Mouse (Mus musculus) left cerebral cortex, adult 2 months (tissue): ENCODE results near the gene Vipr2. TPM values are rescaled to one million over a fixed set of nuclear protein-coding genes. Genes with fewer than 3 reads are reported as not detected.

ENCODE experiments used
- DNase-seq, 2 experiments: peaks; one replicate each; pipeline ENCODE4 v3.0.0; 2021 to 2022; ENCODE audit warnings: low spot score in 2 of 2, mixed read lengths in 1 of 2; ENCODE audit errors: extremely low spot score in 1 of 2
- H3K27ac ChIP-seq: fragments of 200-600 bp; 2 replicates; pipeline ENCODE4 v1.8.1; 2022
- H3K4me3 ChIP-seq: fragments of 200-600 bp; 2 replicates; pipeline ENCODE4 v1.8.1; 2022
- CTCF ChIP-seq: fragments of 200-600 bp; IDR thresholded peaks from 2 replicates; pipeline ENCODE4 v1.8.1; 2022; ENCODE audit warnings: antibody characterized with exemption, mild to moderate bottlenecking, moderate library complexity
- intact Hi-C: fragments of 180-260 bp; cut with DNase I; formaldehyde crosslinking; loops from one replicate; pipeline ENCODE4 v1.15.1; 2025
- total RNA-seq, 2 experiments: library from RNA; stranded (reverse); gene quantifications; 2 replicates each; pipeline ENCODE4 v1.2.3; 2021

Vipr2 gene
- total RNA-seq, 2 experiments from 2014 or later, result 0.43 to 1.3 TPM

DNA sequence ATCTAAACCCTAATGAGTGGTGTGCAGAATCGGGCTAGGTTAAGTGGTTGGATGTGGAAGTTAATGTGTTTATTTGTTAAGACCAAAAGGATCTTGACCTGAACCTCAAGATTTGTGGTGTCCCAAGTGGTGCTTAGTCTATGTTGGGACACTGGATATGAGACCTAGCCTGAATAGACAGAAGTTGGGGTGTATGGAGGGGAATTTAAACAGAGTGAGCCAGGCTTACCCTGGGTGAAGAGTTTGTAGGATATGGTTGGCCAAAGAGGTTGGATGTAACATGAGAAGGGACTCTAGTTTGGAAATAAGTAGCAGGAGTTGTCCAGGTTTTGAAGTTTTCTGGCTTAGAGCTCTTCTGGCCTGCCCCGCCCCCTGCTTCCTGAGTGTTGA, 15.3 kb upstream of the Vipr2 start:
- DNase-seq, result no peak
- no peak for TF ChIP-seq CTCF
- intact Hi-C loops, result no loop called here
- H3K4me3 ChIP-seq, result no peak overlapping the region
- H3K27ac ChIP-seq, result no peak overlapping the region

DNA sequence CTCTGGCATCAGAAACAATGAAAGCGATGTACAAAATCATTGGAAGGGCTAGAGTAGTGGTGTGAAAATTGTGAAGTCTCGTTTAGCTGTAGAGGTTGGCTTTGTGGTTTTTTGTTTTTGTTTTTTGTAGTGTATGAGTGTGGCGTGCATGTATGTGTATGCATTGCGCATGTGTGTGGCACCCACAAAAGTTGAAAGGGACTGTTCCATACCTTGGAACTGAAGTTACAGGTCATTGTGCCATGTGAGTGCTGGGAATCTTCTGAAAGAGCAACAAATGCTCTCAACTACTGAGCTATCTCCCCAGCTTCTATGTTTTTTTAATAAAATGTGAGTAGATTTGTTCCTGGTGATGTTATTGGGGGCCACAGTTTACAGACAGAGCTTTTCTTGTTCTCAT, 14.5 kb upstream of the Vipr2 start:
- TF ChIP-seq CTCF, result no peak
- DNase-seq, result no peak
- Histone ChIP-seq H3K27ac (no peak overlapping the region), H3K4me3 (no peak overlapping the region)
- intact Hi-C loops, result no loop called here

DNA sequence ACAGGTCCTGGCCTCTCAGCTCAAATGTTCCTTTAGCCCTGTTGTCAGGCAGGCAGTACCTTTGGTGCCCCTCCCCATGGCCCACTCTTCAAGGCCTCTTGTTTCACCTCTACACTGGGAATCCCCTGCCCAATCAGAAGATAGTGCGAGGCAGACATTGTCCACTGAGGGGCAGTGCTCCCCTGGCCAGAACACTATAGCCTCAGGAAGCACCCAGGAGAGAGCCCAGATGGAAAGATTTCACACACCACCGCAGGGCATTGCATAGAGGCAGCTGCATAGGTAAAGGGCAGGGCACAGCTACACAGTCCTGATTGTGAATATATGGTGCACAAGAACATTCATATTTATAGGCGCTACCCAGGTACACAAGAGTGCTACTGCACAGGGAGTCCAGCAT, 6.5 kb upstream of the Vipr2 start:
- intact Hi-C loops, result loop anchor here (1.0 kb wide), 1 partner anchor 131 kb away; no protein-coding TSS in a partner anchor
- TF ChIP-seq CTCF, result peak; percentile 71
- H3K27ac ChIP-seq, result no peak overlapping the region
- peak; percentile 39 to 52 for DNase-seq
- H3K4me3 ChIP-seq, result no peak overlapping the region

- intact Hi-C loops, result no loop called here
- Histone ChIP-seq H3K4me3 (peak overlapping the region; percentile 49), H3K27ac (no peak overlapping the region)
- DNase-seq, result no peak
- no peak for TF ChIP-seq CTCF
Observed at GRCm38 (mm10) chr12:116077855-116078366, 385 bp downstream of the Vipr2 start.

DNA sequence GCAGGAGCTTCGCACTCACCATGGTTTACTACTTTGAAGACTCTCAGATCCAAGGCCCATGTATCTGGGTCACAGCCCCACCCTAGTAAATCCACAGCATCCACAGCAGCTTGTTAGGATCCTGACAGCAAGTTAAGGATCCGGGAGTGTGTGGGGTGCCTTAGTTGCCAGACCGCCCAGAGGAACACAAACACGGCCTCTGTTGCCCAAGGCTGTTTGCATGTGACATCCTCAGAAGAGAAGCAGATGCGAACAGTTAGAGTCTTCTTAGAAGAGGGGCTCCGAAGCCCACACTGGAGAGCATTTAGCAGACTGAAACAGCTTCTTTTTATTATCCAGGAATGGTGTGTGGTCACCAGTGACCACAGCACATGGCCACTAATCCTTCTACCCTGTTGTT, 5.6 kb downstream of the Vipr2 start:
- Histone ChIP-seq H3K4me3 (no peak overlapping the region), H3K27ac (no peak overlapping the region)
- no peak for DNase-seq
- TF ChIP-seq CTCF, result no peak
- intact Hi-C loops, result loop anchor here (5.0 kb wide), 1 partner anchor 39 kb away; no protein-coding TSS in a partner anchor

DNA sequence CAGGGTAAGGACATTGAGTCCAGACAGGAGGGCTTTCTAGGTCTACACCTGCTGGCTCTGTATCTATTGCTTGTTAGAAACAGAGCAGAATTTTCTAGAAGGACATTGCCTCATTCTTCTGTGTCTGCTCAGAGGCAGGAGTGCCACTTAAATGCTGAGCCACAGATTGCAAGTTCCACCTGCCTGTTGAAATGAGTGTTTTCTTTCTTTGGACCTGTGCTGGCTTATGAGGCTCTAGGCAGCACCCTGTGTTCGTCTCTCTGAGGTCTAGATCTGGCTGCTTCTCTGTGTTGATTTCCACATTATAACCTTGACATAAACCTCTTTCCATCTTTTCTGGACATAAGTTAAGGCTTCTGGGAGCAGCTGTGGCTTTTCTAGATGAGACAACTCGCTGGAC, 6.8 kb downstream of the Vipr2 start:
- intact Hi-C loops, result loop anchor here (5.0 kb wide), 1 partner anchor 38 kb away; no protein-coding TSS in a partner anchor
- no peak for TF ChIP-seq CTCF
- Histone ChIP-seq H3K27ac (no peak overlapping the region), H3K4me3 (no peak overlapping the region)
- no peak for DNase-seq

DNA sequence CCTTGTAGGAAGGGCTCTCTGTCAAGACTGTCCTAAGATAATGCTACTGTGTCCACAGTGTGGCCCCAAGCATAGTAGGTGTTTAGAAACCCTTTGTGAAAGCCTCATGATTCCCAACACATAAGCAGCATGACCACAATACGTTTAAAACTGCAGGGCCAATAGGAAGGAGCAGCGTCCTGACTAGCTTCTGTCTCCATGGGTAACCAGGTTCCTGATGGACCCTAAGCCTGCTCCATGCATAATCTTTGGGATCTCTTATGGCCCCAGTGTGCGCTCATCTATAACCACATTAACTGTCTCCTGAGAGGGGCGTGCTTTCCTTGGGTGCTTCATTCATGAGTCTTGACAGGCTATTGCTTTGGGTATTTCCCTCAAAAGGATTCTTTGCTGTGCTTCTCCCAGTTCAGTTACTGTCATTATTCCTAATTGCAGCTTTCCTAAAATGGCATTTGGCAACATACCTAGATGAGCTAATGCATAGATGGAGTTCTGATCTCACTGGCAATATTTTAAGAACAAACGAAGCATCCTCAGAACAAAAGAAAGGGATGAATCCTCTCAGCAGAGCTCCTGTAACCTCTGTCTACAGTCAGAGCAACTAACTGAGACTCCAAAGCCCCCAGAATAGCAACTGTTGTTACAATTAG, 9.6 kb downstream of the Vipr2 start:
- no peak for TF ChIP-seq CTCF
- intact Hi-C loops, result no loop called here
- DNase-seq, result no peak
- no peak overlapping the region for H3K4me3 ChIP-seq
- no peak overlapping the region for H3K27ac ChIP-seq

DNA sequence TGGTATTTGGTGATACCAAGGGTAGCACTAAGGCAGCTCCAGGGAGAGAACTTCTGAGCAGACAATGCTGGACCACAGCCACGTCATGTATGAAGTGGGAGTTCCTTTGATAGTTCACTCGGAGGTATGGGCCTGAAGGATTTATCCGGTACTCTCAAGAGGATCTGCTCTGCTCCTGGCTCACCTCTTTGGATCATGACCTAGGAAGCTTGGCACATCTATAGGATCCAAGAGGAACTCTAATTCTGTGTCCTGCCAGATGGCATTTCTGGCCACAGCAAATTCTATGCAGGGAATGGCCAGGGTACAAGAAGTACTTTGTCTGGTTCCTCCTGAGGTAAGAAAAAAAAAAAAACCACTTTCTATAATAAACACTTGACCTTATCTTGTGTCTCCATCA, 12.3 kb downstream of the Vipr2 start:
- DNase-seq, result no peak
- H3K4me3 ChIP-seq, result no peak overlapping the region
- no peak overlapping the region for H3K27ac ChIP-seq
- no peak for TF ChIP-seq CTCF
- intact Hi-C loops, result no loop called here

- H3K27ac ChIP-seq, result no peak overlapping the region
- no peak for DNase-seq
- TF ChIP-seq CTCF, result no peak
- no peak overlapping the region for H3K4me3 ChIP-seq
- intact Hi-C loops, result no loop called here
Observed at GRCm38 (mm10) chr12:116094765-116095555, 17.4 kb downstream of the Vipr2 start.

GRCm38 (mm10) chr12:116096361-116096904, 18.9 kb downstream of the Vipr2 start:
- no peak overlapping the region for H3K27ac ChIP-seq
- TF ChIP-seq CTCF, result no peak
- intact Hi-C loops, result no loop called here
- no peak for DNase-seq
- no peak overlapping the region for H3K4me3 ChIP-seq

DNA sequence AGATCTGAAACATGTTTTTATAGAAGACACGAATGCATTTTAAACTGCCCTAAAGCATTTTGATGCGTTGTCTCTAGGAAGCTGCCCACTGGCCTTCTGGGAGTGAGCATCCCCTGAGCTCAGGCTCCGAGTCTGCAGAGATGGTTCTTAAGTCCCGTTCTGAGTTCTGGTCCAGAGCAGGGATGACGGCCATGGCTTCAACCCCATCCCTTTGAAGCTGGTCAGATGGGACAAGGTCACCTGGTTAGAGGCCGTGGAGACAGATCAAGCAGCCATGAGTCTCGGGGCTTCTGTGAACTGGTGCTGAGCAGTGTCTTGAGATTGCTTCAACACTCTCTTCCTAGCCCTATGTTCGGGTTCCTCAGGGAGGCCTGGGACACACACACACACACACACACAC, 19.6 kb downstream of the Vipr2 start:
- intact Hi-C loops, result no loop called here
- DNase-seq, result no peak
- no peak for TF ChIP-seq CTCF

GRCm38 (mm10) chr12:116101945-116102344, 24.4 kb downstream of the Vipr2 start:
- Histone ChIP-seq H3K27ac (no peak overlapping the region), H3K4me3 (no peak overlapping the region)
- no peak for DNase-seq
- no peak for TF ChIP-seq CTCF
- intact Hi-C loops, result no loop called here

More for the DNA sequence above, 19.6 kb downstream of the Vipr2 start:
- H3K4me3 ChIP-seq, result no peak overlapping the region
- H3K27ac ChIP-seq, result no peak overlapping the region
